Mouse (Mus musculus) erythroblast, adult 5-6 weeks (primary cell): ENCODE measurements around the gene Atxn10. TPM values are rescaled to one million over a fixed set of nuclear protein-coding genes. Genes with fewer than 3 reads are reported as not detected.

Experiments used
- ATAC-seq: replicated peaks from 2 replicates; pipeline ENCODE4 v1.8.0; 2016; ENCODE audit warnings: moderate number of reproducible peaks, mild to moderate bottlenecking, moderate TSS enrichment, inconsistent platforms; ENCODE audit not compliant: poor library complexity, low FRiP score, severe bottlenecking
- total RNA-seq, 2 experiments: library from RNA; stranded (forward) in 1 of 2; stranded (reverse) in 1 of 2; fragments of 150-400 nt in 1 of 2; fragments of 200-764, 138-1000 nt in 1 of 2; gene quantifications; 2 replicates each; pipeline versions ENCODE4 v1.2.3 to v1.2.4; 2015 to 2017; ENCODE audit warnings: low replicate concordance in 2 of 2

The Atxn10 gene
- total RNA-seq, 2 experiments from 2014 or later, result 22.3 to 35.0 TPM

- no peak for ATAC-seq
Observed at GRCm38 (mm10) chr15:85389915-85390314, 53.9 kb downstream of the Atxn10 start.

DNA sequence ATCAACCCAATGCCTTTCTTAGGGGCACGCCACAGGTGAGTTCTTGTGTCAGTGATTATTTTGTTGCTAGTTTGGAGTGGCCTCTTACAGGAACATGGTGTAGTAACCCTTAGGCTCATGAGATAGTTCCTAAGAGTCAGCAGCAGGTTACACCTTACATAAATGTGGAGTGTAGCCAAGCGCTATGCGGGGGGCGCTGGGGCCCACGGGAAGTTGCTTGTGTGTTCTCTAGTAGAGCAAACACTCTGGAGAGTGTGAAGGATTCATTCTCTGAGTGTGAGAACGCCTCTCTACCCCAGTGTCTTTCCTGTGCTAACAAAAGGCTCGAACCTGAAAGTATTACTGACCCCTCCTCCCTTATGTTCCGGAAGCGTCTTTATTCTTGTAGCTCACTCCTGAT is 59.3 kb downstream of the Atxn10 start:
- no peak for ATAC-seq

DNA sequence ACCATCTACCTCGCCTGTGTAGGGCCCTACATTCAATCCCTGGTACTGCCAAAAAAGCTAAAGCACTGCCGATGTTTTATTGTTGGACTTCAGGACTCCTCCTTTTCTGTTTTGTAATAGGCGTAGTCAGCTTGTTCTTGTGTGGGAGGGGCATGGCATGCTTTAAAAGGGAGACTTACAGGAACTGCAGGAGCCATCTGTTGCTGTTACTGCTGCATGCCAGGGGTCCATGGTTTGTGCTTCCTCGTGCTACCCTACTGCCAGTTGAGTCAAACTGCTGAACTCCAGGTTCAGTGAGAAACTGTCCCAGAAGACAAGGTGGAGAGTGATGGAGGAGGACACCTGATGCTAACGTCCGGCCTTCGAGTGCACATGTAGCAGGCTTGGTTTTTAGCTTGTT is 65.9 kb downstream of the Atxn10 start:
- no peak for ATAC-seq

DNA sequence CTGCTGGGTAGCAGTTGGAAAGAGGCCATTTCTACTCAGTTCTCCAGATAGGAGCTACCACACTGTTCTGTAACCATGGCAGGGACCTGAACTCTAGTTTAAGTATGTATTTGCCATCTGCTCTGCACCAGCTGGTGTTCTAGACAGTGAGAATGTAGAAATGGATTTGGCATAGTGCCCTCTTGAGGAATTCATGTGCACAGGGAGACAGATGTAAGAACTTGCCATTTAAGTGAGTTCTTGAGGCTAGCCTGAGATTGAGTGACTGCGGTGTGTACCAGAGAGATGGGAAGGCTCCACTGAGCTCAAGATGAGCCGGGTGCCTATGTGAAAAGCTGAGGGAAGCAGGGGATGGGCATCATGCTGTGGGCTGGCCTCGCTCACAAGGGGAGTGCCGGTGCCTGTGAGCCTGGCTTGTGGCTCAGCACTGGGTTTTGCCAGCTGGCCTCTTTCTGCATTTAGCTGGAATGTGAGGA is 67.2 kb downstream of the Atxn10 start:
- ATAC-seq, result no peak

- ATAC-seq, result no peak
Observed at GRCm38 (mm10) chr15:85404739-85405138, 68.7 kb downstream of the Atxn10 start.

DNA sequence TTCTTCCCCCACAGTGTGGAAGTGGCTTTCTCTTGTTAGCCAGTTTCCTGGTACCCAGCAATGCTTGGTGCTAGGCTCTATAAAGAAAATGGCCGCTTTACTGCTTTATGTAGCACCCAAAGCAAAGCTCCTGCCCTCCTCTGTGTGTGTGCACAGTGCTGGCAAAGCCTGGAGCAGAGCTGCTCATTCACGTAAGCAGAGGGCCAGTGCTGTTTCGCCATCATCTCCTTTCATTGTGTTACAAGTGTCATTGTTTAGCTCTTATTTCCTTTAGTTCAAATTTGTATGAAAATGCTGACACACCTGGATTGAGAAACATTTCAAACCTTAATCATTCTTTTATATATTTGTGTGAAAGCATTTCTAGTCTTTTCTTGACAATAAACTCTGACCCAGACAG is 69.5 kb downstream of the Atxn10 start:
- ATAC-seq, result no peak

- ATAC-seq, result no peak
Observed at GRCm38 (mm10) chr15:85406846-85407245, 70.8 kb downstream of the Atxn10 start.

DNA sequence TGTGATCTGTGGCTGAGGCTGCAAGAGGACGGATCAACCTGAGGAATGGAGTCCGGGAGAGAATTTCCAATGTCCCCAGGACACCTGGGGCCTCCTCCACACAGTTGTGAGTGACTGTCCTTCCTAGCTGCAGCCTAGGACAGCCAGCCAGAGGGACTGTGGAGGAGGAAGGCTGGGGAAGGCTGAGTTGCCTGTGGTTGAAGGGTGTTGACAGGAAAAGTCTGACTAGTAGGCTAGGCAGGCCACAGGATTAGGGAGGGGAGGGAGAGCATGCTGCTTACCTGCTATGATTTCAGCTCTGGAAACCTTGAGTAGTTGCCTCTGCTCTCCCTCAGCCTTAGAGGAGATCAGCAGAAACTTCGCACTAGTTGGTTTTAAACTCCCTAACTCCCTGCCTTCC is 71.3 kb downstream of the Atxn10 start:
- ATAC-seq, result no peak

GRCm38 (mm10) chr15:85408790-85409189 is 72.7 kb downstream of the Atxn10 start:
- no peak for ATAC-seq

DNA sequence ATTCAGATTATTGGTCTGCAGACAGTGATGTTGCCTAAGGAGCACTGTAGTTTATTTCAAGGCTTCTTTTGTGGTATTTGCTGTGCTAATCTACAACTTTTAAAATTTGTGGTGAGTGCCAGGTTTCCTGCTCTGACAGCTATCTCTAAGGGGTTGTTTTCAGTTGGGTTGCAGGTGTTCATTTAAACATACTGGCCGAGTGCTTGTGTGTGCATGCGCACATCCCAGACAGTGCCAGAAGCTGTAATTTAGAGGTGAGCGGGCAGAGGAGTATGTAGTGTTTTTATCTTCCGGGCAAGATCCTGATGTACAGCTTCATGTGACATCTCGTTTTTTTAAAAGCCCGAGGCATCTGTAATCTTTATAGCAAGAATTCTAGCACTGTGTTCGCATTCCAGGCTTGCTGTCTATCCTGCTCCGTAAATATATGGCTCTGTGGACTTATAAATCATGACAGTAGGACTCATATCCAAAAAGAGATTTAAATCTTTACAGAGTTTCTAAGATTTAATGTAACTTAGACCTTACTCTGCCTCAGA is 73.3 kb downstream of the Atxn10 start:
- no peak for ATAC-seq

GRCm38 (mm10) chr15:85409836-85410235 is 73.8 kb downstream of the Atxn10 start:
- no peak for ATAC-seq

DNA sequence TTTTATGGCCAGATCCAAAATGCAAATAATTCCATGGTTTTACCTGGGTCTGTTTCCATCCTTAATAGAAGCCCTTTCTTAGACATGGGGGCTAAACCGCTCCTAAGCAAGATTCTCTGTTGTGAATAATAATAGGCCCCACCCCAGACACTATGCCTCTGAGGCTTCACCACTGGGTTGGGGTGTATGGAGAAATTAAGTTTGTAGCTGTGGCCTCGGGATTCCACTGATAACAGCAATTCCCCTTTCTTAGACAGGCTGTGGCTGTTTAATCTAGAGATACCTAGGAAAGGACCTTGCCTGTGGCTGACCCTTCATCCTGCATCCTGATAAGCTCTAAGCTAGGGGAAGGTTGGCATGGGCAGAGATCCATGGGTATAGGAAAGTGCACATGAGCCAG is 78.6 kb downstream of the Atxn10 start:
- ATAC-seq, result no peak

- ATAC-seq, result no peak
Observed at GRCm38 (mm10) chr15:85420686-85421085, 84.6 kb downstream of the Atxn10 start.

GRCm38 (mm10) chr15:85424197-85424596 is 88.2 kb downstream of the Atxn10 start:
- no peak for ATAC-seq

DNA sequence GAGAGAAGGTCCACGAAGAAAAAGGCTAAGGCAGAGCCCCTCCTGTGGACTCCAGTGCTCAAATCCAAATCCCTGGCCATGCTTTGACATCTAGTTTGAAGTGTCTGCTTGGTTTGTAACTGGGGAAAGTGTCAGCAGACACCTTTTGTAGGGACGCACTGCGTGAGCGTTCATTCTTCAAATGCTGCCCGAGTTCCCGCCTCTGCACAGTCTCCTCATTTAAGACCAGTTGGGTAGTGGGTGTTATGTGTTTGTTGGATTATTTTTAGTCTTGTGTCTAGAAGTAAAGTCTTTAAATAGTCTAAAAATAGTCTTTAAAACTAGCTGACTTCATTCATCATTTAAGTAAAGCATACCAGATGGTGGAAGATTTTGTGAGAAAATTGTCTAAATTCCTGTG is 92.1 kb downstream of the Atxn10 start:
- ATAC-seq, result no peak

- no peak for ATAC-seq
Observed at GRCm38 (mm10) chr15:85442568-85442967, 106.5 kb downstream of the Atxn10 start.

GRCm38 (mm10) chr15:85446652-85447051 is 110.6 kb downstream of the Atxn10 start:
- no peak for ATAC-seq

DNA sequence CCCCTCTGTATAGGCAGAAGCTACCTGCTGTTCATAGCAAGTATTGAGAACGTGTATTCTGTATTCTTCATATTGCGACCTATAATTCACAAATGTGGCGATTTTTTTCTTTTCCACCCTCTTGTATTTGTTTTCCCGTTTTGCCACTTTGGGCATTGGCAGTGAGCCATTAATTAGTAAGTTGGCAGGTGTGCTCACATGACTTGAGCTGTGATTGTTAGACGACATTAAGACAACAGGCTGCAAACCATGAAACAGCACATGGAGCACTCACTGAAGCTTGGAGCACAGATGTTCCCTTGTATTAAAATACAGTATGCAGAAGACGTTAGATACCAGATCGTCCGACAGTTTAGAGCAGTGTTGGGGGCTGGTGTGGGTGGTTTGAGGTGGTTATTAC is 120.8 kb downstream of the Atxn10 start:
- ATAC-seq, result no peak

- ATAC-seq, result no peak
Observed at GRCm38 (mm10) chr15:85457838-85458237, 121.8 kb downstream of the Atxn10 start.

DNA sequence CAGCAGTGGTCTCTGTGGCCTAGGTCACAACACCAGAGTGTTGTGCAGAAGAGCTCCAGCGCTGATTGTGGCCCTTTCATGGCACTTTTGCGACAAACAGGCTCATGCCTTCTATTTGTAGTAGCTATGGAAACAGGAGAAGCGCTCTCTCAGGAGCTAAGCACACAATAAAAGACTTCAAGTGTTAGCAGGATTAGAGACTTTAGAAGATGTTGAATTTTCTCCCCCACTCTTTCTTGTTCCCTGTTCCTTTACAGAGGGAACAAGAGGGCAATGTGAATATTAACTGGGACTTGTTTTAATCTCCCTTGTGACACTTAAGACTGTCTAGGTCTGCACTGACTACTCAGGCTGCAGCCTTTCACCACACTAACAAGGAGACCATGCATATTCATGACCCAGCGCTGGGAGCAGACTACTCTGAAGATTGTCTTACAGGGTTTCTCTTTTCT is 122.6 kb downstream of the Atxn10 start:
- ATAC-seq, result no peak

DNA sequence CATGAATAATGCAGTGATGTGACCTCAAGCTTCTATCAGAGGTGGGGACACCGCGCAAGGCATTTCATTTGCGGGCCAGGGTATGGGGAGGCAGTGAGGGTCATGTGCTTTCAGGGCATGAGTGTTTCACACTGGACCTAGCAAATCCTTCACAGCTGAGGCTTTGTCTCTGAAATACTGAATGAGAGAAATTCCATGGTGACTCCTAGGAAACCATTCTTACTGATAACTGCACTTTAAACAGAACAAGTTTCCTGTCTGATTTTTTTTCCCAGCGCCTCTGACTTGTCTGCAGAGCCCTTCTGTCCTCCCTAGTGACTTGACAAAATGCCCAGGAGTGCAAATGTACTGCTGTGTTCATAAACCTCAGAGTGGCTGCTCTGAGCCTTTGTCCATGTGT is 125.5 kb downstream of the Atxn10 start:
- ATAC-seq, result no peak

- no peak for ATAC-seq
Observed at GRCm38 (mm10) chr15:85462138-85462537, 126.1 kb downstream of the Atxn10 start.
